Mouse (Mus musculus) lung, adult 2 months (tissue): ENCODE measurements around the gene Angptl2. TPM values are rescaled to one million over a fixed set of nuclear protein-coding genes. Genes with fewer than 3 reads are reported as not detected.
"Not testable (repeated sequence)": the region's sequence is repeated elsewhere in the genome, so short reads cannot be mapped to it uniquely, and the experiment has no call there.

ENCODE experiments used
- DNase-seq: peaks from one replicate; pipeline ENCODE4 v3.0.0; 2022
- H3K4me1 ChIP-seq: fragments of 200-500 bp; 2 replicates; pipeline ENCODE4 v1.6.1; 2011; ENCODE audit warnings: low read length; ENCODE audit not compliant: control insufficient read depth, insufficient read depth
- H3K4me3 ChIP-seq: fragments of 200-500 bp; replicated peaks from 2 replicates; pipeline ENCODE3; 2011; ENCODE audit warnings: low read depth, mild to moderate bottlenecking, control low read depth, low read length; ENCODE audit errors: extremely low read depth
- CTCF ChIP-seq: fragments of 200-500 bp; IDR thresholded peaks from 2 replicates; pipeline ENCODE4 v1.5.1; 2011; ENCODE audit warnings: mild to moderate bottlenecking, low read length, control low read depth; ENCODE audit not compliant: insufficient read depth
- POLR2A ChIP-seq: fragments of 200-500 bp; IDR thresholded peaks from 2 replicates; pipeline ENCODE4 v1.6.1; 2011; ENCODE audit warnings: low read depth, mild to moderate bottlenecking, control low read depth, low read length, borderline replicate concordance; ENCODE audit errors: extremely low read depth
- WGBS: fragments of 180-500 bp; shearing (Covaris S2); methylation state at CpG from one replicate; pipeline ENCODE4 v1.1.7; 2018; 5-methylcytosine and 5-hydroxymethylcytosine counted together
- polyA plus RNA-seq: library from polyadenylated mRNA; depleted of rRNA; stranded (reverse); fragments of >200 nt; gene quantifications from 2 replicates; pipeline ENCODE4 v1.2.3, GENCODE M21; 2012

Angptl2 gene
- polyA plus RNA-seq, 1 experiment = 98.5 TPM

GRCm38 (mm10) chr2:33189976-33190375 is 25.9 kb upstream of the Angptl2 start:
- WGBS = 82% methylated on average over 3 of the region's 3 CpGs
- Histone ChIP-seq H3K4me3 (no peak overlapping the region), H3K4me1 (no peaks in the 10 kb centered on the region)
- TF ChIP-seq CTCF = no peak
- no peak for TF ChIP-seq POLR2A
- DNase-seq = no peak

- DNase-seq = no peak
- Histone ChIP-seq H3K4me3 (no peak overlapping the region), H3K4me1 (peaks cover 18% of the 10 kb centered on the region)
- no peak for TF ChIP-seq CTCF
- no peak for TF ChIP-seq POLR2A
- WGBS = 72% methylated on average over 14 of the region's 14 CpGs
Measured at GRCm38 (mm10) chr2:33200368-33201068, 15.4 kb upstream of the Angptl2 start.

GRCm38 (mm10) chr2:33203284-33203683 is 12.6 kb upstream of the Angptl2 start:
- DNase-seq = no peak
- TF ChIP-seq CTCF (no peak), POLR2A (no peak)
- WGBS = 37% methylated on average over 6 of the region's 6 CpGs
- Histone ChIP-seq H3K4me3 (no peak overlapping the region), H3K4me1 (peaks cover 18% of the 10 kb centered on the region)

- peaks cover 18% of the 10 kb centered on the region for H3K4me1 ChIP-seq
- no peak for DNase-seq
- no peak for TF ChIP-seq CTCF
- TF ChIP-seq POLR2A = no peak
- no peak overlapping the region for H3K4me3 ChIP-seq
- WGBS = 17% methylated on average over 5 of the region's 5 CpGs
Measured at GRCm38 (mm10) chr2:33204980-33205379, 10.9 kb upstream of the Angptl2 start.

DNA sequence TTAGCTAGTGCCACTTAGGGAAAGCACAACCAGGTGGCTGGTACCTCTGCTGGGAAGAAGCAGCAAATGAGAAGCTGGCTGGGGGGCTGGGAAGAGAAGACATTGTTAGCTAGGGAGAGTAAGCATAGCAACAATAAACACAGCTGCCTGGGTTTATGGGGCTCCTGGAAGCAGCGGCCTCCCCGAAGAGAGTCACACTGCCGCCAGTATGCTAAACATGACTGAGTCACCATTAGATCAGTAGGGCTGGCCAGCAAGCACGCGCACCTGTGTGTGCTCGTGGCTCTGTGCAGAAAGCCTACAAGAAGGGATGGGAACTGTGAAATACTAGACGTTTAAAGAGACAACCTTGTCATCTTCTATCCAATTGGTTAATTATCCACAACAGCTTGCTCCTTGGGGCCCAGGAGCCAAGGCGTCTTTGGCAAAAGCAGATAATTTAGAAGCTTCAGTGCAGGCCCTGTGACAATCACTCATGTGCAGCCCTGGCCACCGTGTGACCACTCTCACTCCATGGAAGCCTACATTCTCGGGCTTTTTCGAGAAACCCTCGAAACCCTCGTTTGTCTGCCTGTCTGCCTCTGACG is 9.8 kb upstream of the Angptl2 start:
- TF ChIP-seq POLR2A (no peak), CTCF (no peak)
- H3K4me1 ChIP-seq = peaks cover 18% of the 10 kb centered on the region
- no peak for DNase-seq
- WGBS = 76% methylated on average over 14 of the region's 14 CpGs
- no peak overlapping the region for H3K4me3 ChIP-seq

DNA sequence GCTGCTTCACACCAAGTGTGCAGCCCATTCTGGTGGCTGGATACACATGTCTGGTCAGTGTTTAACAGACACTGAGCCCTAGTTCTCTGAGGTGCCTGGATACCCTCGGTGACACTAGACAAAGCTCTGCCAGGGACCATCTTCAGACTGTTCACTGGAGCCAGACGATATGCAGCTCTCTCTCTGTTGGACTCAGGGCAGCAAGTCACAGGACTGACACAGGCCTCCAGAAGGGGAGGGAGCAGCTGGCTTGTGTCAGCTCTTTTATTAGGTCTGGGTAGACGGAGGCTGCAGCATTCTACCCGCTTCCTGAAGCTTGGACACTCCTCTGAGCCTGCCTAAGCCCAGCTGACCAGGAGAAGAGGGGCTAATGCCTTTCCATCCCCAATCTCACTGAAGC is 8.8 kb upstream of the Angptl2 start:
- H3K4me1 ChIP-seq = peaks cover 18% of the 10 kb centered on the region
- no peak for DNase-seq
- TF ChIP-seq POLR2A (no peak), CTCF (no peak)
- 52% methylated on average over 4 of the region's 4 CpGs for WGBS
- H3K4me3 ChIP-seq = no peak overlapping the region

DNA sequence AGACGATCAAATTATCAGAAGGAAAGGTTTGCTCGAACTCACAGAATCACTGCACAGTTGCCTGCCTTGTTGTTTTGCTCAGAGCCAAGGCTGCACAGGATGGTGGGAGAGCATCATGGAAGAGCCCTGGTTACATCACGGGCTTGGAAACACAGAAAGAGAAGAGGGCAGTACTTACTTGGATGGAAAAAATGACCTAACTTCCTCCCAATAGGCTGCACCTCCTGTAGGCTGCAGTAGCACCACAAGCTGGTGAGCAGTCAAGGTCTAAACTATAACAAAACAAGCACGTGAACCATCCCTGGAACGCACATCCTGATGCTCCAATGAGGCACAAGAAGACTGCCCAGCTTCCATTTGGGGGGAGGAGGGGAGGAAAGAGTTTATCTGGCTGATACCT is 7.7 kb upstream of the Angptl2 start:
- TF ChIP-seq CTCF = no peak
- no peak for TF ChIP-seq POLR2A
- Histone ChIP-seq H3K4me3 (no peak overlapping the region), H3K4me1 (peaks cover 18% of the 10 kb centered on the region)
- no peak for DNase-seq
- 77% methylated on average over 5 of the region's 5 CpGs for WGBS

GRCm38 (mm10) chr2:33210841-33211240 is 5.0 kb upstream of the Angptl2 start:
- DNase-seq = no peak
- Histone ChIP-seq H3K4me1 (peaks cover 7% of the 10 kb centered on the region), H3K4me3 (no peak overlapping the region)
- TF ChIP-seq POLR2A = no peak
- TF ChIP-seq CTCF = no peak
- 82% methylated on average over 2 of the region's 2 CpGs for WGBS

DNA sequence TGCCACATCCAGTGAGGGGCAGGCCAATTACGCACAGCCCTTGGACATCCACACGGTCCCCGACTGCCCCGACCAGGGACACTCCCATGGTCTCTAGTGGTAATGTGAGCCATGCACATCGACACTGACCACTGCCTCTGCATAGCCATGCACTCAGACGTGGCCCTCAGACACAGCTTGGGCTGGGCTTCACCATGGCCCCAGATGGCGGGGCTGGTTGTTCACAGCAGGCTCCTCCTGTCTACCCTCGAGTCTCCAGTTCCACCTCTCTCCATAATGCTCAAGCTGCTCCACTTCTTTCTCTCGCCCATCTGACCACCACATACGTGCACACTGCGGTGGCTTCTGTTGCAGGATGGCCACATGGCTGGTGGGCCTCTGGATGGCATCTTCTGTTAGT is 4.6 kb upstream of the Angptl2 start:
- H3K4me3 ChIP-seq, DNase-seq: not testable (repeated sequence)
- 88% methylated on average over 11 of the region's 11 CpGs for WGBS
- H3K4me1 ChIP-seq = peaks cover 11% of the 10 kb centered on the region

DNA sequence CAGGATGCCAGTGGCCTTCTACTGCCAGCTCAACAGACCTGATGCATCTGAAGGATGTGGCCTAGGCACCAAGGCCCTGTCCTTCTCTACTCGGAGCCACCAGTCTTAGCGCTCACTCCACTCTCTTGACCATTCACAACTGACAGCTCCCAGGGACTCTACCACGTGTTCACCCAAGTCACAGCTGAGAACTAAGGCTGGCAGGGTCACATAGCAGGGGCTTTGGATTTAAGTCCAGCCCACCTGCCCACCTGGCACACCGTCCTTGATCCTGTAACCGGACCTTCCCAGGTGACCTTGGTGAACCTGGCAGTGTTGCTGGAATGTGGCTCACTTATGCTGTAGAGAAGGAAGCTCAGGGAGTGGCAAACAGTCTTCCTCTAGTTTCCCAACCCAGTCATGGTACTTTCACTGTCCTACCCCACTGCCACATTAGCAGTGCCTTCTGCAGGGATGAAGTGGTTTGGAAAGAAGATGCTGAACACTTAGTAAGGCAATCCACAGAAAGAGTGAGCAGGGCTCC is 631 bp upstream of the Angptl2 start:
- DNase-seq = no peak
- H3K4me1 ChIP-seq = peaks cover 15% of the 10 kb centered on the region
- 62% methylated on average over 5 of the region's 5 CpGs for WGBS
- peak overlapping the region; percentile 33 for H3K4me3 ChIP-seq
- TF ChIP-seq POLR2A = no peak
- TF ChIP-seq CTCF = no peak
